Mouse (Mus musculus) T-cell, adult 2 months (primary cell): ENCODE results near the gene Serpinb9.
"Not testable (repeated sequence)": the region's sequence is repeated elsewhere in the genome, so short reads cannot be mapped to it uniquely, and the experiment has no call there.

ENCODE experiments used
- DNase-seq: peaks from one replicate; pipeline ENCODE4 v3.0.0; 2022; ENCODE audit warnings: low spot score

Gene Serpinb9

GRCm38 (mm10) chr13:33002950-33003349 is at the start of gene Serpinb9:
Serpinb9 (plus strand) TSS chr13:33003250.
- no peak for DNase-seq

GRCm38 (mm10) chr13:32956537-32956936 is 46.5 kb upstream of the Serpinb9 start:
- DNase-seq = no peak

GRCm38 (mm10) chr13:32957917-32958316 is 45.1 kb upstream of the Serpinb9 start:
- DNase-seq = no peak

- not testable (repeated sequence) for DNase-seq
Measured at GRCm38 (mm10) chr13:32958521-32958920, 44.5 kb upstream of the Serpinb9 start.

GRCm38 (mm10) chr13:32963990-32964753 is 38.9 kb upstream of the Serpinb9 start:
- DNase-seq = no peak

GRCm38 (mm10) chr13:32964989-32965811 is 37.9 kb upstream of the Serpinb9 start, which contains the start of gene Serpinb6b:
Serpinb6b (plus strand) TSS chr13:32965209.
- DNase-seq = peak; percentile 37

GRCm38 (mm10) chr13:32966116-32966515 is 36.9 kb upstream of the Serpinb9 start:
- peak; percentile 32 for DNase-seq

- DNase-seq = no peak
Measured at GRCm38 (mm10) chr13:32967233-32967632, 35.8 kb upstream of the Serpinb9 start.

GRCm38 (mm10) chr13:32968353-32968984 is 34.6 kb upstream of the Serpinb9 start:
- no peak for DNase-seq

- no peak for DNase-seq
Measured at GRCm38 (mm10) chr13:32968996-32969640, 33.9 kb upstream of the Serpinb9 start.

- DNase-seq = no peak
Measured at GRCm38 (mm10) chr13:32969641-32970040, 33.4 kb upstream of the Serpinb9 start.

- no peak for DNase-seq
Measured at GRCm38 (mm10) chr13:32970776-32971175, 32.3 kb upstream of the Serpinb9 start.

- DNase-seq = no peak
Measured at GRCm38 (mm10) chr13:32974268-32974667, 28.8 kb upstream of the Serpinb9 start.

GRCm38 (mm10) chr13:32974889-32975460 is 28.1 kb upstream of the Serpinb9 start:
- DNase-seq = no peak

- DNase-seq = no peak
Measured at GRCm38 (mm10) chr13:32975710-32976109, 27.3 kb upstream of the Serpinb9 start.

- DNase-seq = no peak
Measured at GRCm38 (mm10) chr13:32982556-32983042, 20.5 kb upstream of the Serpinb9 start.

GRCm38 (mm10) chr13:32986256-32986655 is 16.8 kb upstream of the Serpinb9 start:
- no peak for DNase-seq

- peak; percentile 47 for DNase-seq
Measured at GRCm38 (mm10) chr13:32993152-32993893, 9.7 kb upstream of the Serpinb9 start.

GRCm38 (mm10) chr13:32993894-32994242 is 9.2 kb upstream of the Serpinb9 start:
- no peak for DNase-seq

- DNase-seq = no peak
Measured at GRCm38 (mm10) chr13:32995051-32995450, 8.0 kb upstream of the Serpinb9 start.

- DNase-seq = peak; percentile 67
Measured at GRCm38 (mm10) chr13:33001341-33001740, 1.7 kb upstream of the Serpinb9 start.
